Mouse (Mus musculus) cerebellum, adult 2 months (tissue): Measurements from ENCODE around the gene B3gat3. TPM values are rescaled to one million over a fixed set of nuclear protein-coding genes. Genes with fewer than 3 reads are reported as not detected.
A peak's percentile ranks its signal among the peaks of the same experiment; 100 is the strongest.

Experiments
- DNase-seq, 2 experiments: peaks; one replicate each; pipeline ENCODE4 v3.0.0; 2021
- H3K27ac ChIP-seq: fragments of 200-500 bp; 2 replicates; pipeline ENCODE4 v1.5.1; 2012; ENCODE audit warnings: low read length, control low read depth, inconsistent platforms; ENCODE audit not compliant: insufficient read depth
- H3K27me3 ChIP-seq: fragments of 200-500 bp; 2 replicates; pipeline ENCODE4 v1.6.1; 2012; ENCODE audit warnings: inconsistent platforms, mild to moderate bottlenecking, low read length, moderate library complexity; ENCODE audit not compliant: control insufficient read depth, insufficient read depth
- H3K4me1 ChIP-seq: fragments of 200-500 bp; 2 replicates; pipeline ENCODE4 v1.6.1; 2011; ENCODE audit warnings: low read length; ENCODE audit not compliant: control insufficient read depth, insufficient read depth
- H3K4me3 ChIP-seq: fragments of 200-500 bp; replicated peaks from 2 replicates; pipeline ENCODE3; 2011; ENCODE audit warnings: mild to moderate bottlenecking, low read depth, low read length, control low read depth; ENCODE audit not compliant: insufficient read depth
- CTCF ChIP-seq: fragments of 200-500 bp; IDR thresholded peaks from 2 replicates; pipeline ENCODE4 v1.5.1; 2011; ENCODE audit warnings: low read depth, mild to moderate bottlenecking, control low read depth, low read length, moderate library complexity, borderline replicate concordance; ENCODE audit not compliant: insufficient read depth
- POLR2A ChIP-seq: fragments of 200-500 bp; IDR thresholded peaks from 2 replicates; pipeline ENCODE4 v1.6.1; 2011; ENCODE audit warnings: low read length, control low read depth, borderline replicate concordance; ENCODE audit not compliant: insufficient read depth
- WGBS: fragments of 180-500 bp; shearing (Covaris S2); methylation state at CpG from one replicate; pipeline ENCODE4 v1.1.7; 2018; 5-methylcytosine and 5-hydroxymethylcytosine counted together
- polyA plus RNA-seq: library from polyadenylated mRNA; depleted of rRNA; stranded (reverse); fragments of >200 nt; gene quantifications from 2 replicates; pipeline ENCODE4 v1.2.3, GENCODE M21; 2012

The B3gat3 gene
- polyA plus RNA-seq, 1 experiment, result 238 TPM

GRCm38 (mm10) chr19:8928689-8929223 is 8.6 kb downstream of the B3gat3 start:
- 4% methylated on average over 16 of the region's 16 CpGs for WGBS
- peak overlapping the region; percentile 68 for H3K4me3 ChIP-seq
- H3K27ac ChIP-seq, result peak overlapping the region; percentile 41
- peaks cover 5% of the 10 kb centered on the region; the same call in 1 of the 2 replicates for H3K4me1 ChIP-seq
- no peaks in the 10 kb centered on the region for H3K27me3 ChIP-seq
- TF ChIP-seq CTCF, result no peak
- no peak for TF ChIP-seq POLR2A
- DNase-seq, result peak in 1 of 2 experiments; percentile 67

- Histone ChIP-seq H3K4me1 (peaks cover 5% of the 10 kb centered on the region; the same call in 1 of the 2 replicates), H3K27me3 (no peaks in the 10 kb centered on the region), H3K27ac (peak within 1 kb of the TSS; percentile 73), H3K4me3 (peak within 1 kb of the TSS; percentile 68)
- TF ChIP-seq POLR2A (no peak), CTCF (no peak)
- under 1% methylated on average over 59 of the region's 74 CpGs for WGBS
- peak; percentile 77 to 85 for DNase-seq
These were observed 9.3 kb downstream of the B3gat3 start, which contains the start of the genes Rom1 and Eml3 for GRCm38 (mm10) chr19:8929224-8930088. Rom1 (minus strand) TSS chr19:8929356. Eml3 (plus strand) TSS chr19:8929552.

- H3K4me3 ChIP-seq, result peak overlapping the region; percentile 68
- TF ChIP-seq CTCF, result no peak
- TF ChIP-seq POLR2A, result no peak
- WGBS, result 18% methylated on average over 11 of the region's 11 CpGs
- no peak for DNase-seq
- H3K27ac ChIP-seq, result peak overlapping the region; percentile 73
- H3K27me3 ChIP-seq, result no peaks in the 10 kb centered on the region
- H3K4me1 ChIP-seq, result peaks cover 5% of the 10 kb centered on the region; the same call in 1 of the 2 replicates
These were observed 9.9 kb downstream of the B3gat3 start for GRCm38 (mm10) chr19:8930117-8930516.

- Histone ChIP-seq H3K27me3 (no peaks in the 10 kb centered on the region), H3K4me1 (peaks cover 5% of the 10 kb centered on the region; the same call in 1 of the 2 replicates), H3K4me3 (no peak overlapping the region), H3K27ac (no peak overlapping the region)
- 85% methylated on average over 7 of the region's 7 CpGs for WGBS
- DNase-seq, result no peak
- TF ChIP-seq POLR2A (no peak), CTCF (no peak)
These were observed 10.6 kb downstream of the B3gat3 start for GRCm38 (mm10) chr19:8930771-8931170.

GRCm38 (mm10) chr19:8936736-8937135 is 16.6 kb downstream of the B3gat3 start:
- no peaks in the 10 kb centered on the region for H3K27me3 ChIP-seq
- H3K4me3 ChIP-seq, result no peak overlapping the region
- no peak overlapping the region for H3K27ac ChIP-seq
- TF ChIP-seq POLR2A, result no peak
- TF ChIP-seq CTCF, result no peak
- H3K4me1 ChIP-seq, result peaks cover 4% of the 10 kb centered on the region; the same call in 1 of the 2 replicates
- DNase-seq, result no peak
- 82% methylated on average over 2 of the region's 2 CpGs for WGBS

- 80% methylated on average over 15 of the region's 15 CpGs for WGBS
- H3K27ac ChIP-seq, result no peak overlapping the region
- H3K27me3 ChIP-seq, result no peaks in the 10 kb centered on the region
- TF ChIP-seq CTCF (no peak), POLR2A (no peak)
- no peak overlapping the region for H3K4me3 ChIP-seq
- peaks cover 10% of the 10 kb centered on the region for H3K4me1 ChIP-seq
- DNase-seq, result peak in 1 of 2 experiments; percentile 23
These were observed 20.5 kb downstream of the B3gat3 start for GRCm38 (mm10) chr19:8940526-8941133.

GRCm38 (mm10) chr19:8941136-8941514 is 21.0 kb downstream of the B3gat3 start:
- WGBS, result 39% methylated on average over 10 of the region's 10 CpGs
- Histone ChIP-seq H3K4me3 (peak overlapping the region; percentile 68), H3K4me1 (peaks cover 10% of the 10 kb centered on the region), H3K27ac (no peak overlapping the region), H3K27me3 (no peaks in the 10 kb centered on the region)
- DNase-seq, result peak in 1 of 2 experiments; percentile 29
- TF ChIP-seq POLR2A (no peak), CTCF (no peak)
